Mouse (Mus musculus) urinary bladder, postnatal 4 days (tissue): Measurements from ENCODE around the gene Ptprd.

Experiments used
- DNase-seq, 2 experiments: peaks; one replicate each; pipeline ENCODE4 v3.0.0; 2021 to 2022; ENCODE audit warnings: low spot score in 2 of 2

The Ptprd gene

DNA sequence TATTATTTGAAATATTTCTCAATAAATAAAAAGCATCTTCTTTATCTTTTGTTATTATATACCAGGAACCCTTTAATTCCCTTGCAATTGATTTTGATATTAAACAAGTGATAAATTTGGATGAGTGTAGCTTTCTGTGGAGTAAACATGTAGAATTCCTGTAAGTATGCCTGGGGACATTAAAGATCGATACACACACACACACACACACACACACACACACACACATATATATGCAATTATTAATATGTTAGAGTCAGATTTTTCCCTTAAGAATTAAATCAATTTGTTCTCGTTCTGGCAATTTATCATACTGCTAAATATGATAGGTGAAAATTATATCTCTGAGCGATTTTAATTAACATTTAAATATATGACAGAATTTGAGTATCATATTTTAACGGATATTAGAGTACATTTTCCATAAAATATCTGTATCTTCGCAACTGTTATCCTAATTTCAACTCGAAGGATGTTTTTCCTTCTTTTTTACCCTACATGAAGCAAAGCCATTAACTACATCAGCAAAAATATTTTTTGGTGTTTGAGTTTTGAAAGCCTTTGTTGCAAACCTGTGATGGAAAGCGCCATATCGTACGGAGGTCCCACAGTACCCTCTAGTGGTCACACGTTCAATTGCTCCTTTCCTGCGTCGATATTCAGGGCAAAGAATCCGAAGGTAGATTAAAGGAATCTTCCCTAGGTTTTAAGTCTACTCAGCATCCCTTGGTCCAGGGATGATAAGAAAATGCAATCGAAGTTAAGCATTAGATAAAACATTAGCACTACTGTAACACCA is 653.2 kb downstream of the Ptprd start:
- DNase-seq, result no peak

DNA sequence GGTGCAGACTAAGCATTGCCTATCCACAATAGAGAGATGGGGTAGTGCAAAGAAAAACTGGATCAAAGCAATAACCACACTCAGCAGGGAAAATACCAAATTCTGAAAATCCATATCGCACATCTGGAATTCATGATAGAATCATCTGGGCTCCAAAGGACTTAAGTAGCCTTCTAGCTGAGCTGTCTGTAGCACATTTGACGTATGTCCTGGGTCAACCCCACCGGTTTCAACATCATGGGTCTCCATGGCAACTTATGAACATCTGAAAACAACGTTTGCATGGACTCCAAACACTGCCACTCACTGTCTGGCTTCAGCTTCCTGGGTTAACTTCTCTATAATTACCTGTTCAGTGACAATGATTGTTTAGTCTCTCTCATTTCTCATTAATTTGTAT is 655.9 kb downstream of the Ptprd start:
- DNase-seq, result no peak

DNA sequence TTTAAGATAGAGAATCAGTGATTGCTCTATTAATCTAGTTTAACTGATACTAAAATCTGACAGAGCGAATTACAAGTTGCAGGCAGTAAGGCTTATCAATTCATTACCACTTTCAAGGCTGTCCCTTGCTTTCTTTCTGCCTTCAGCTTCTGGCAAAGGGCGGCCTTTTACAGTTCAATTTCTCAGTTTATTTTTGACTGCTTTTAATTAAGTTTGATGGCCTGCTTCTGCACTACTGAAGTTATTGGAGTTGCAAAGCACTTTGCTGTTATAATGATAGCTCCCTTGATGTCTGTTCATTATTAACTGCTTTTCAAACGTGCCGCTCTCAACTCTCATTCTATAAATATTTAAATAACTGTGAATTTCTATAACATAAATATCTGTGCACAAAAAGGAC is 673.9 kb downstream of the Ptprd start:
- no peak for DNase-seq

DNA sequence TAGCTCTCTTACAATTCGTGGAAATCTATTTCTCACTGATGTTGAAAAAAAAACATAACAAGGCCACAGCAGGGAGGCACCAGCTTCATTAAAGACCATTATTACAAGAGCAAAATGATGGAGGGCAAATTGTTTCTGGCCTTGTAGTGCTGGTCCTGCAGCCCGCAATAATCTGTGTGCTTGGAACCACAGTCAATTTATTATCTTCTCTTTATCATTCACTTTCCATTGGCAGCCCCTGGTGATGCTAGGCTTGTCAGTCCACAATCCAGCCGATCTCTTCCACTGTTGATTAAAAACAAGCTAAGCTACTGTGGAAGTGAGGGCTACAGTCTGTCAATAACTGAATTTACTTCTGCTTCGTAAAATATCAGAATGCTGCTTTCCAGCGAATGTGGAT is 674.4 kb downstream of the Ptprd start:
- no peak for DNase-seq

DNA sequence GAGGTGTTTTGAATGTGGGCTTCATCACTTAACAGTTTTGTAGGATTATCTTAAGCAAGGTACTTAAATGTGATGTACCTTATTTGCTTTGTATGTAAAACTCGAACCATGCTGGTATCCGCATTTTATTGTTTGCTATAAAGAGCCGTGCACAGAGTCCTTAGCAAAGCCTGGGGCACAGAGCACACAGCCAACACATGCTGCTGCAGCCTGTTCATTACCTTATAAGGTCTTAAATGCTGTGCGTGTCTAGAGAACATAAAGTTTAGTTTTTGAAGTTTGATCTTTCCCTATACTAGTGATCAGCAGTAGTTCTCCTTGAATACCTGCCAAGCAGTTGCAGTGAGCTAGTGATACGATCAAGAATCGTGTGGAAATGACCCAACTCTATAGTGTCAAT is 676.2 kb downstream of the Ptprd start:
- no peak for DNase-seq

DNA sequence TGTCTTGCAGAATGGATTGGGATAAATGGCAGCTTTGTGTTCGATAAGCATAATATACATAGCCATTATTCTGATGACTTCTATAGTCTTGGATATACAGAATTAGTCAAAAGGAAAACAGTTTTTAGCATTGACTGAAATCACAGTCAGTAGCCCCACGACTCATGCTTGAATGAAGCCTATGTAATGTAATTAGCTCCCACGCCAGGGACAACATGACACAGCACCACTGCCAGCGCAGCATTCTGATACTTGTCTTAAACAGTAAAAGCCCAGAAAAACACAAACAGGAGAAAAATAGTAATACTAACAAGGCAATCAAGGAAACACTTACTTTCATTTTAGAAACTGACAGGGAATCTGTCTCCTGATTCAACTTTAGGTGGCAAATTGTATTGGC is 677.2 kb downstream of the Ptprd start:
- no peak for DNase-seq

DNA sequence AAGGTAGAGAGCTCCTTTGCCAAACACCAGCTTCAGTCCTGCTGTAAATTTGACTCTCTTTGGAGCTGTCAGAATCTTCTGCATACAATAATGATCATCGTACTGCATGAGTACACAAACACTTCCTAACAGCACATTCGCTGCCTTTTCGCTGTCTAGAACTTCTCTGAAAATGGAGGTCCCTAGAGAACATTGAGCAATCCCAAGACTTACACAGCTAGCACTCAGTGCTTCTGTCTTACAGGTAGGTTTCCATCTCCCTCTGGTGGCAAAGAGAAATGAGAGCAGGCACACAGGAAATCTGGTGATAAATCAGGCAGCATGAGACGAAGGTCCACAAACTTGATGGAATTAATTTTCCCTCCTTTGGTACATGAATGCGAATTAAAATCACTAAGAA is 692.6 kb downstream of the Ptprd start:
- no peak for DNase-seq

DNA sequence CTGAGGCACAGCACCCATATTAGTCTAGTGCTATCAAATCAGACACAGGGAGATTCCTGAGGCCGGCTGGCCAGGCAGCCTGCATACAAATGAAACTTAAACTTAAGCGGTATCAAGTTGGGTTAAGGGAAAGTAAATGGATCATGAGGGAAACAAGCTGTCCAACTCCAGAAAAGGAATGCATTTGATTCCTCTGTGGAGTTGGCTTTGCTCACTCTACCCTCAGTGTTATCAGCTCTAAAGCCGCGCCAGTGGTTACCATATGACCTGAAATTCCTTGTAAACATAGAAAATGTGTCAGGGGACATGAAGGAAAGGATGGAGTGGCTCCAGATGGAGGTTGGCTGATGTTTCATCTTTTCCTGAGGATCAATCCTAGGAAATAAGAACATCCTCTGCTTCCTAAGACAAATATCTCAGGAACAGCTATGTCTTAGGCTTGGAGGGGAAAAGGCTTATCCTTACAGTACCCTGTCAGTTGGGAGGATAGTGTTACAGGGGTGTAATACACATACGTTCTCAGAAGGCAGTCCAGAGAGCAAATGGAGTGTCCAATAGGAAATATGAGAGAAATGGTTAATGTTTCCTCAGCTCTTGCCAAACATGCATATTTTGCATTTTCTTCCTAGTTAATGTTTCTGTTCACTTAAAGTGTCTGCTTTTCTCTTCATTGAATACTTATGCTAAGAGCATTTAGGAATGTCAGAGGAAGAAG is 697.7 kb downstream of the Ptprd start:
- no peak for DNase-seq

DNA sequence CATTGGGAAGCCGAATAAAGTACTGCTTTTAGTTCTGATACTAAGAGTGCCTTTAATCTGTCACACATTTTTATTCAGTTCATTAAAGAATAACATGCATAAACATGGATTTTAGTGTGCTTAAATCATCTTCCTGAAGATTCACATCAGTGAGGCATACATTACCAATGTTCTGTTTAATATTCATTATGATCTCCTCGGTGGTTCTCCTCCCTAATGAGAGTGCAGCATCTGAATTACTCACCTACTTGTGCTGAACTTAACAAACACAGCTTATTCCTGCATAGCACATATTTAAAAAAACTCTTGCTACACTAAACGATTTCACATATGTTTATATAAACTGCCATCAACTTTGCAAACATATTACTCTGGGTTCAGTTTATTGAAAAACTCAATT is 698.7 kb downstream of the Ptprd start:
- DNase-seq, result no peak

DNA sequence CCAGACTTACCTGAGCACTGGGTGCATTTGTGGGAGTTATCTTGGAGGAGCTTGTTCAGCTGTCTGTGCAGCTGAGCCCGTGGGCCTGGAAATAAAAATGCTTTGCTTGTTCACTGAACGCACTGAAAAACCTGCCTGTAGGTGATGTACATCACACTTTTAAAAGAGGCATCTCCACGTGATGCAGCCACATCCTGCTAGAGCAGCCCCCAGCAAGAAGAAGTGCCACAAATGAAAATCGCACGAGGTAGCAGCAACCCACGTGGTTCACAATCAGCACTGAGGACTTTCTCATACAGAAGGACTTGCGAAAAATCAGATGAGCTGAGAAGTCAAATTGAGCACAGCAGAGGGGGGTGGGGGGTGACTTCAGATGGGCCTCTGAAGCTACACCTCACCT is 757.7 kb downstream of the Ptprd start:
- DNase-seq, result no peak

DNA sequence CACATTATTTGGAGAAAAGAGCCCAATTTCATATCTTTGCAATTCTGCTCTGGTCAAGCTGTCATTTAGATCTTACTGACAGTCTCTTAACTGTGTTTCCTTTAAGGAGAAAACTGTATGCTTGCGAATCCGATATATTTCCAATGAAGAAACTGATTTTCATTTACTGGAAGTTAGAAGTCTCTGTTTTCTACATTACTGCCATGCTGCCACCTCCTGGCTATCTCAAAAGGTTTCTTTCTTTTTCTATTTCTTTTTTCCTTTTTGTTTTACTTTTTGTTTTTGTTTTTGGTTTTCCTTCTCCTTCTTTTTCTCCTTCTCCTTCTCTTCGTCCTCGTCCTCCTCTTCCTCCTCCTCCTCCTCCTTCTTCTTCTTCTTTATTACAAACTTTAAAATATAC is 812.6 kb downstream of the Ptprd start:
- no peak for DNase-seq

DNA sequence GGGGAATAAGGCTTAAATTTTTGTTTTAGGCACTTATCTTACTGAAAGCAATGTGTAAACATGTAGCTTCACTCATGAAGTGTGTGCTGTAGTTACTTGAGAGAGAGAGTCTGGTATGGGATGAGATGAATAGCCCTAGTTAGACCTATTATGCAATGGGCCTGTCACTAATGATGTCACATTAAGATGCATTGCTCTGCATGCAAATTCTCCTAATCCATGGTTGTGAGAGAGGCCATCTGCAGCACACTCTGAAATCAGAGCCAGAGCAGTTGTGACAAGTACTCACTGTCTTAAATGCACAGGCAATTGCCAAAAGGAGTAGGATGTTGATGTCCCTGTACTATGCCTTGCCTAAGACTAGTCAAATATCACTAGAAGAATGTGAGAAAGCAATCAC is 850.0 kb downstream of the Ptprd start:
- DNase-seq, result no peak

DNA sequence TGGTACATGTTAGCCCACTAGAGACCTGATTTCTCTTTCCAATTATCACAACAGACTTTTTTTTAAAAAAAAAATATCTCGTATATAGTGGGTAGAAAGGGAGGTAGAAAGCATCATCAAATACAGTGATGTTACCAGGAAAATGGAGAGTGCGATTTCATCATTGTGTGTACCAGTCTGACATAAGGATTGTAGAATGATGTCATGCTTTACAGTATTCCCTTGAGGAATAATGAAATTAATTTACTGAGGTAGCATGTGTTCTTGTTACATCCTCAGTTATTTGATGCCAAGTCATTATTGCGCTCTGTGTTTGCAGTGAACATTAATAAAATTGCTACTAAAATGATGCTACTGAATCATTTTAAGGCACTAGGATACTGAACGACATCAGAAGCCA is 884.6 kb downstream of the Ptprd start:
- no peak for DNase-seq

DNA sequence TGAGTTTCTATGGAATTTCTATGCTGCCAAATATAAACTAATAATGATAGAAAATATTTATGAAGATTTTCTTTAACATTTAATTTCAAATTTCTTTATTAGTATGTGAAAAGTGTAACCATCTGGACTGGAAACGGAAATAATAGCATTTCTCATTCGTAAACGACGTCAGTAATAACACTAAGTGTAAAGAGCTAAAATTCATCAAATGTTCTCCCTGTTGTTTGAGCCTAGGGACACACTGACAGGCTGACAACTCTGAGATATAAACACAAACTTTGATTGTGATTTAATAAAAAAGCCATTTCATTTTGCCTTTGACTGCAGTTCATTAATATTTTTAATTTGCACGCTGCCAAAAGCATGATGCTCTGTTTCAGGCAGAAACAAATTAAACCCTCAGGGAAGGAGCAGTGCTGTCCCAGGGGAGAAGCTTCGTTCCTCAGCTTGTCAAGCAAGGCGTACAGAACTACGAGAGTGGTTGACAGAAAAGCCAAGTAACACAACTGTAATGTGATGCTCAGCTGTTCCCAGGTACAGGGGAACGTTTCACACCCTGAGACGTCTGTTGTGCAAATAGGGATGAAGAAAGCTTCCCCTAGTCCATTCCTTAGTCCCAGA is 894.6 kb downstream of the Ptprd start:
- DNase-seq, result no peak

DNA sequence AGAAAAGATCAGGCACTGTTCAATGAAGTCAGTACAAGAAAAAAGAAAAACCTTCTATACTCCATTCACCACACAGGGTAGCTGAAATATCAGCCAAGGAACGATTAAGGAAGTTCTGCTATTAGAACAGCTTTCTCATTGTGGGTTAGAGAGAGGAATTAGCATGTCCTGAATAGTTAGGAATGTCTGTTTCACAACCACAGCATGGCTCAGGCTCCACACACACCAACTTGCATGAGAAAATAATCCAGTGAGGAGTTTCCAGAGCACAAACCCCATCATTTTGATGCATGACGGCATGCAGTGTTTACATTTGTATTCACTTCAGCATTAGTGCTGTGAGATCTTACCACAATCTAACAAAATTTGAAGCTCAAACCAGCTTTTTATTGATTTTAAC is 895.1 kb downstream of the Ptprd start:
- DNase-seq, result no peak

DNA sequence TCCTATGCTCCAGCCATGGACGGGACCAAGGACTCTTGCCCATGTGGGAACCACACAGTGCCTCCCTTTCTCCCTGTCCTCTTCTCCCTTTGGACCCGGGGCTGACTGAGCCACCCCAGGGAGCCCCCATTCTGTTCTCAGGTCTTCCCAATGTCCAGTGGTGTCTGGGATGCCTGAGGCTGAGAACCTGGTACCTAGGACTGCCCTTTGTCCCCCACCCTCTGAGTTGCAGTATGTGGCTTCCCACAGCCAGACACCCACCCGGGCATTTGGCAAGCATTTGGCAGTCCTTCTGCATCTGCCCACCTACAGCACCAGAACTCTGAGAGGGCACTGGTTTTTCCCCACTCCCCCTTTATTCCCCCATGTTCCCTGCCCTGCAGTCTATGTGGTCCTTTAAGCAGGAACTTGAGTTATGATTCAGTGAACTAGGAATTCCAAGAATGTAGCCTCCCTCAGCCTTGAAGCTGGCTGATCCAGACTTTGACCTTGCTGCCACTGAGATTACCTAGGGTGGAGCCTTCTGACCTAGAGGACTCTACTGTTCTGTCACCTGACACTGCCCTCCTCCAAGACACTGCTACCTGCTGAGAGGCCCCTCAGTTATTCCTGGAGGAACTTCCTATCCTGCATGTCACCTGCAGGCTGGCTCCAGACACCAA is 901.5 kb downstream of the Ptprd start:
- no peak for DNase-seq

DNA sequence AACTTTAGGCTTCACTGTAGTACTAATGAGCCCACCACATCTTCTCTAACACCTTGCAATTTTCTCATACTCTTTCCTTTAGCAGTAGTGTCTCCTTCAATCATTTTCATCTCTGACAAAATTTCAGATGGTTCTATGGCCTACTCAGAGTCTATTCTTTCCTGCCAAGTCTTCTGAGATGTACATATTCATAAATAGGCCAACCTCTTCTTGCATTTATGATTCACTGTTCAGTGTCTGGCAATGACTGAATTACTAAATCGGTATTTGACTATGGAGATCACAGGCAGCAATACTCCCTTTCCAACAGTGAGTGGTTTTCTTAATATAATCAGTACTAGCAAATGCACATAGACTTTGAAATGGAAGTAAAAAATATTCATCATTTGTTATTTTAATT is 928.3 kb downstream of the Ptprd start:
- no peak for DNase-seq

DNA sequence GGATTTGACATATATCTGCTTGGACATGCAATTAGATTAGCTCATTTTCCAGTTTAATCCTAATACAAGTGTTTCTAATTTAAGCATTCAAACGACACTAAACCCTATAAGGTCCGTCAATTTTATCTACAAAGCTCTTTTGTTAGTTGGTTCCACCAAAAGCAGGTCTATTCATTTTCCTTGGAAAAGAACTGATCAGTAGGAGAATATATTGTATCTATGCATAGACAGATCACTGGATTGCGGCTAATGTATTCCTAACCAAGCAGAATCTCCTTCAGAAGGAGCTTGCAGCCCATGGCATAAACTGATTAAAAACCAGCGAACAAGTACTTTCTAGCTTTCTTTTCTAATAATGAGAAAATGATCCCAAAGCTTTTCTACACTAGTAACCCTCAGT is 933.8 kb downstream of the Ptprd start:
- DNase-seq, result no peak

DNA sequence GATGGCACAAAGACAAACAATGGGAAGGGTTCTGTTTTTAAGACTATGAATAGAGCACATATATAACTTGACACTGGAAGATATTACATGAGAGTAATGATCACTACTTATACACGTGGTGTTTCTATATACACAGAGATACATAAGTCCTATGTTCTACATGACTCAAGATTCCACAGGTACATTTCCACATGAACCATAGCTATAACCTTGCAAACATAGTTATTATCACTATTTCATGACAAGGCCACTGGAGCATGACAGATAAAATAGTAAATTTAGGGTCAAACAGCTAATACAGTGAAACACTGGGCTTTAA is 951.8 kb downstream of the Ptprd start:
- no peak for DNase-seq

DNA sequence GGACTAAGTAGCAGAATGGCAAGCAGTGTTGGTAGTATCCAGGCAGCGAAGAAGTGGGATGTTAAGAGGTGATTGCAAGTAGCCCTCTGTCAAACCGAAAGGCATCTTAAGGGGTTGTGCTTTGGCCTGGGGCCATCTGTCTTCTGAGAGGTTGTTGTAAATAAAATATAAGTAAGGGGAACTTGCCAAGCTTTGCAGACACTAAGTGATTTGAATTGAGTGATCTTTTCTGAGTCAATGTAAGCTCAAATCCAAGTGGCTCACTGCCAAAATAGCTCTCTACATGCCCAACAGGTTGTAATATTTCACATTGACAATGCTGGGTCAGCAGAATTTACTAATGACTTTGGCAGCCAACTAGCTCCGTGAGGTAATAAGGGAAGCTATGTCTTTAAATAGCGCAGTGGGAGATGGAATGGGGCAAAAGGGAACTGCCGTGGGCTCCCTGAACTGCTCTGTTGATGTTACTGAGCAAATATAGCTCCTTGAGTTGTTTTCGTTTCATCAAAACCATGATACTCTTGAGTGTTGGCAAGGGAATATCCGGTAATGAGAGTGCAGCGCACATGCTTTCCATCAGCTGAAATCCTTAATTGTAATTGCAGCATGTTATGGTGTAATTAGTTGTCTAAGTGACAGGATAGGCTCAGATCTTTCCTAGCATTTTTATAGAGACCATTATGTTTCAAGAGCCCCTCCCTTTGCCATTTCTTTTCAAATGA is 952.4 kb downstream of the Ptprd start:
- no peak for DNase-seq

DNA sequence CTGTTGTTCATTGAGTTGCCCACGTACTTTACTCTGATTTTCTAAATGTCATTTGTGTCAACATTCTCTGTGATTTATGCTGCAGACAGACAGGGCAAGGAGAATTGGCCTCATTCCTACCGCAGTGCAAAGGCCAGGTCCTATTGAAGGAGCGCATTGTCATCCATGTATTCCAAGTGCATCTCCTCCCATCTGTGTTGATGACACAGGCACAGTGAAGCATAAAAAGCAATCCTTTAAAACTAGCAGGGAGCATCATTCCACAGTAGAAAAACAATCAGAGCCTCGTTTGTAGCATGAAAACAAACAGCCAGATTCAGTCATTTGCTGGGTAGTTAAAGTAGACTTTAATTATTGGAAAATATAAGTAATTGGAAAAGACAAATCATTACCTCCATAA is 960.6 kb downstream of the Ptprd start:
- DNase-seq, result no peak

DNA sequence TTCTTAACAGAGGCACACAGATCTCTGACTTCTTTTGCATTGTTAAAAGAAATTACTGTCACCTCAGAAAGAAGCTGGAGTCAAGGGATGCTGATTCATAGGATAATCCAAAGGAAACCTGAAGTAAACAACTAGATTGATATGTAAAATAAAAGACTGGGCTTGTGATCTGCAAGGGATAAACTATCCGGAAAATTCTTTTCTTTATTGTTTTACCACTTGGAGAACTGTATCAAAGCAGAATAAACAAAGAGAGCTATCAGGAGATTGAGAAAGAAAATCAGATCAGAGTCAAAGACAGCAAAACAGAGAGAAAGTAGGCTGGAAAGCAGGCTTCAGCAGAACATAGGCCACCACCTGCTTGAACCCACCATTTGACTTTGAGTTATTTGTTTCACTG is 962.0 kb downstream of the Ptprd start:
- DNase-seq, result no peak
